Mouse (Mus musculus): ENCODE measurements at regions not wholly inside any gene's neighbourhood (a gene's known extent, or its start where the extent isn't known, plus 50 kb on each side); places are given as distances from the start of the nearest gene placed in this dataset.

DNA sequence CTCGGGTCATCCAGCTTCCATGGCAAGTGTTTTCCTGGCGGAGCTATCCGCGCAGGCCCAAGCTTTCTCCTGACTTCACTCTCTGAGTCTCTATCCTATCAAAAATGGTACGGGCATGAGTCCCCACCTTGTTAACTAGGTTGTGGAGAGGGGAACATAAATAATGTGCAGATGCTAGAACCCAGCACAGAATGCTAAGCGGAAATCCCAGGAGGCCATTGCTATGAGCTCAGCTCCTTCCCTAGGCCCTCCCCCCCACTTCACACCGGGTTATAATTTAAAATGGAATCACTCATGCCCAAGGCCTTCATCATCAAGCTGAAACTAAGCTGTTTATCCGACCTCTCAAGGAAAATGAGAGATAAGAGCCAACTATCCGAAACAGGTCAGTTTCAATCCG lies 60.4 kb upstream of the Cd83 start:
- no peak for DNase-seq
- intact Hi-C loops (cut with DNase I; ENCODE audit: low total_unique reads) = loop anchor here (2.0 kb wide), 1 partner anchor 125 kb away; no protein-coding TSS in a partner anchor

DNA sequence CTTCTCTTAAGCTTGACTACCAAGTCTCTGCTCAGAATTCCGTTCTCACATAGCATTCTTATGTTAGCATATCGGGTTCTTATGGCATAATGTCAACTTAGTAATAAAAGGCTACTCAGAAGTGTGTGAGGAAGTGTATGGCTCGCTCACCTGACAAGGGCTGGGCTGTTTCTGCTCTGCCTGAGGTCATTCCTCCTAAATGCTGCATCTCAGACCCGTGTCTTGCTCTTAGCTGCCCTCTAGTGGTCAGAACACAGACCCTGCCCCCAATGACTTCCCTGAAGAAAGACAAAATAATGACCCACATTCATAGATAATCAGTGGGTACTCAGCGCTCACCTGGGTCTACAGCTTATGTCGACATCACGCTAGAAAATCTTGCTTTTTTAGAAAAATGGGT lies 58.9 kb upstream of the Cd83 start:
- DNase-seq = peak; percentile 60

DNA sequence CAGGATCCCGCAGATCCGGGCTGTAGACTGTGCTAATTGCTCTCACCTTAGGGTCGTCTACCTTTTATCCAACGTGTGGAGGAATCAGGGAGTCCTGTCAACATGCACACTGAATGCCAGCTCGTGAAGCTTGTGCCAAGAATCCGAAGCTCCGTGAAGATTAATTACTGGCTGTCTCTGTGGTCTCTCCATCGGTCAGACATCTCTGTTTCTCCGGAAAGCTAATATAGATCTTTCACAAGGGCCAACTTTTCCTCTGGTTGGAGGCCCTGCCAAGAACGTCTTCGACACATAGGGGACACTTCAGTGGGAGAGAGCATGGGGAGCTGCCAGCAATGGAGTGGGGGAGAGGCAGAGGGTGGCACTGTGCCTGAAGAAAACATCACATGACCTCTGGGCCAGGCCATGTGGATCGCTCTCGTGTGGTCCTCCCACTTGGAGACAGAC lies 57.7 kb upstream of the Cd83 start:
- DNase-seq = no peak
- intact Hi-C loops (cut with DNase I; ENCODE audit: low total_unique reads) = no loop called here

More for the DNA sequence above, 58.9 kb upstream of the Cd83 start:
- intact Hi-C loops (cut with DNase I; ENCODE audit: low total_unique reads) = loop anchor here (2.0 kb wide), 1 partner anchor 127 kb away; no protein-coding TSS in a partner anchor

DNA sequence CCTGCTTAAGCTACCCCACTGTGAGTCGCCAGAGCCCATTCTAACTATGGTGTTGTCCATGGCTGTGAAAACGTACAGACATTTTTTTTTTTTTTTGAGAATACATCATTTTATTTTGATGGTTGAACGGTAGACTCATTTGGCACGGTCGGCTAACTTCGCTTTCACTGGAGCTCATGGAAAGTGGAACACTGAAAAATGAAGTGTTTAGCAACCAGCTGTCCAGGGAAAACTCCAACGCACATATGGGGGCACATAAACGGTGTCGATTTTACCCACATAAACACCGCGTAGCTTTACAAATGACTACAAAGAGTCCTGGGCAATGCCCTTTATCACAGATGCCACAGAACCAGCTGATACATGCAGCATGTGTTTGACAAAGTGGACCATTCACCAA lies 55.0 kb upstream of the Cd83 start:
- intact Hi-C loops (cut with DNase I; ENCODE audit: low total_unique reads) = no loop called here

DNA sequence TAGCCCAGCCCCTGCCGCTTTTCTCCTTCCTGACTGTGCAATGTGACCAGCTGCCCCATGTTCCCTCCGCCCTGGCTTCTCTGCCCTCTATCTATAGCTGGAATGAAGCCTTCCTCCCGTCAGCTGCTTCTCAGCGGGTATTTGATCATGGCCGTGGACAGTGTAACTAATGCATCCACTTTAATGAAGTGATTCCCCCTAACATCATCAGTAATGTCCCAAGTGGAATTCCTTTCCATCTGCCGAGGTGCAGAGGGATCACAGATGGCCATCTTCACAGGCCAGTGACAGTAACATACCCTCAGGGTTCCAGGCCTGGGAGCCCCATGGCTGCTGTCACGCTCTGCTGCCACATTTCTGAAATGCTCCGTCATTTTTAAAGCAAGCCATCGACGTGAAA lies 51.5 kb upstream of the Cd83 start:
- intact Hi-C loops (cut with DNase I; ENCODE audit: low total_unique reads) = no loop called here
- no peak for DNase-seq

More for the DNA sequence above, 55.0 kb upstream of the Cd83 start:
- DNase-seq = no peak

DNA sequence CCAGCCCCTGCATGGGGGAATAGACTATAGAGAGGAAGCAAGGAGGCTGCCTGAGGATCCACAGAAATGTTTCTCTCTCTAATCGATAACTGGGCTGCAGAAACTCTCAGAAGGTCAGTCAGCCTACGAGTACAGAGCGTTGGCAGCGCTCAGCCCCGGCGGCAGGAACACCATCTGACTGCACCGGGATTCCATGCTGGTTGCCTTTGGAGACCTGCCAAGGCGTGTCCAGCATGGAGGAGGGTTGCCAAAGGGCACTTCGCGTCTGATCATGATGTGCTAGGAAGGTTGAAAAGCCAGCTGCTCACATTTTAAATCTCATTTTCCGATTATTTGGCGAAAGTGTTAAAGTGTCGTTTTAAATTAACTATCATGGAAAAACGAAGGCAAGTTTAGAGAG lies 49.9 kb upstream of the Cd83 start:
- intact Hi-C loops (cut with DNase I; ENCODE audit: low total_unique reads) = loop anchor here (5.0 kb wide), 1 partner anchor 157 kb away; no protein-coding TSS in a partner anchor

More for the DNA sequence above, 49.9 kb upstream of the Cd83 start:
- peak; percentile 73 for DNase-seq
